Mouse (Mus musculus) kidney, embryonic 14.5 days (tissue): Measurements from ENCODE around the gene Prss40. TPM values are rescaled to one million over a fixed set of nuclear protein-coding genes. Genes with fewer than 3 reads are reported as not detected.
"Not testable (repeated sequence)": the region's sequence is repeated elsewhere in the genome, so short reads cannot be mapped to it uniquely, and the experiment has no call there.

Source experiments
- ATAC-seq: fragments of 200-750 bp; cut with Nextera tagmentation; 2 replicates; pipeline ENCODE4 v1.8.0; 2017; ENCODE audit warnings: moderate number of reproducible peaks, mild to moderate bottlenecking, moderate TSS enrichment, moderate library complexity; ENCODE audit not compliant: low FRiP score, low TSS enrichment
- H3K27ac ChIP-seq: fragments of 300-500 bp; sonication (generic); 2 replicates; pipeline ENCODE4 v1.5.1; 2014; ENCODE audit warnings: low read depth, mild to moderate bottlenecking, low read length, moderate library complexity, mixed read lengths
- H3K27me3 ChIP-seq: fragments of 300-500 bp; sonication (generic); 2 replicates; pipeline ENCODE4 v1.6.1; 2014; ENCODE audit warnings: mild to moderate bottlenecking, low read length; ENCODE audit not compliant: control insufficient read depth, insufficient read depth
- H3K36me3 ChIP-seq: fragments of 300-500 bp; sonication (generic); 2 replicates; pipeline ENCODE4 v1.6.1; 2014; ENCODE audit warnings: low read length, mixed read lengths; ENCODE audit not compliant: control insufficient read depth, insufficient read depth
- H3K4me1 ChIP-seq: fragments of 300-500 bp; sonication (generic); 2 replicates; pipeline ENCODE4 v1.6.1; 2014; ENCODE audit warnings: low read length, mixed read lengths; ENCODE audit not compliant: control insufficient read depth, insufficient read depth
- H3K4me2 ChIP-seq: fragments of 300-500 bp; sonication (generic); replicated peaks from 2 replicates; pipeline ENCODE4 v1.6.1; 2014; ENCODE audit warnings: low read depth, mild to moderate bottlenecking, low read length
- H3K4me3 ChIP-seq: fragments of 300-500 bp; sonication (generic); 2 replicates; pipeline ENCODE4 v1.5.1; 2014; ENCODE audit warnings: mild to moderate bottlenecking, low read length
- H3K9ac ChIP-seq: fragments of 300-500 bp; sonication (generic); 2 replicates; pipeline ENCODE4 v1.6.1; 2014; ENCODE audit warnings: low read depth, mild to moderate bottlenecking, low read length, moderate library complexity
- H3K9me3 ChIP-seq: fragments of 300-500 bp; sonication (generic); 2 replicates; pipeline ENCODE4 v1.6.1; 2016; ENCODE audit warnings: low read length; ENCODE audit not compliant: control insufficient read depth
- whole genome bisulfite sequencing: fragments of 180-500 bp; shearing (Covaris S2); extraction: QIAGEN DNeasy Blood & Tissue Kit; methylation state at CpG from one replicate; pipeline ENCODE4 v1.1.7; 2014; 5-methylcytosine and 5-hydroxymethylcytosine counted together
- polyA plus RNA-seq: library from polyadenylated mRNA; unstranded; fragments of >200 nt; fragmentation: Nextera tagmentation; extraction: Ambion mirVana; gene quantifications from 2 replicates; pipeline ENCODE4 v1.2.1, GENCODE M21; 2014

Prss40 gene
- polyA plus RNA-seq, 1 experiment from 2014 or later, result not detected

GRCm38 (mm10) chr1:34518259-34518658 is 42.5 kb downstream of the Prss40 start:
- Histone ChIP-seq H3K4me1 (no peaks in the 10 kb centered on the region), H3K4me3 (no peak overlapping the region), H3K4me2 (no peak overlapping the region), H3K27me3 (no peaks in the 10 kb centered on the region), H3K9ac (no peak overlapping the region), H3K27ac (no peak overlapping the region), H3K36me3 (no peaks in the 10 kb centered on the region), H3K9me3 (no peaks in the 10 kb centered on the region)
- WGBS, result 89% methylated on average over 1 of the region's 1 CpGs
- no peak for ATAC-seq

DNA sequence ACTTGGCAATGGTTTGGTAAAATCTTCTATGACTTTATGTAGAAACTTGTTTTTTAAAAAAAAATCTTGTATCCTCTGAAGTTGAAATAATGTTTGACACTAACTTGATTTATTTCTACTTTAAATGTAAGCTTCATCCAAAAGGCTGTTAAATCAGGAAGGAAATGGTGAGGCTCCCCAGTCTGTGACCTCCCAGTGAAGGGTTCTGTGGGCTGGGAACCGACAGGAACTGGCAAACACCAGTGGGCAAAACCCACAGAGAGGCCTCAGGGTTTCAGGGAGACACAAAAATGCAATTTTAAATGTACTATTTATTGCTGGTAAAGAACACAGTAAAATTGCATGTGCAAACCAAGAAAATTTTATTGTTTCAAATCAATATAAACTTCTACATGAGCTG is 42.9 kb downstream of the Prss40 start:
- not testable (repeated sequence) for H3K36me3 ChIP-seq, H3K27me3 ChIP-seq, H3K4me3 ChIP-seq, H3K9ac ChIP-seq, H3K27ac ChIP-seq, H3K4me1 ChIP-seq, H3K4me2 ChIP-seq, ATAC-seq, H3K9me3 ChIP-seq
- WGBS, result 28% methylated on average over 1 of the region's 1 CpGs

DNA sequence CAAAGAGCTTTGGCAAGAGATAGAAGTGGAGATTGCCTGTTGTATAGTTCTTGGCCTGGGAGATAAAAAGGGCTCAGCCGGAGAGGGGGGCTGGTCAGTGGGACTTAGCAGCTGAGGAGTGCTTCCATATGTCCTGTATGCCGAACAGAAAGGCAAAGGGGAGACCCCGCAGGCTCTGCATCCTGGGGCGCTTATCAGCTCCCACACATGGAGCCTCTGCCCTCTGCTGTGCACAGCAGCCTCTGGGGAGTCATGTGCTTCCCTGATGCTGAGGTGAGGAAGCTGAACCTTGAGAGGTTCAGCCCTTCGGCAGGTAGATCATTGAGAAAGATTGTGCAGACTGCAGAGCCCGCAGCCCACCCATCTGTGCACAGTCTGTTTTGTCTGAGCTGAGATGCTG is 43.4 kb downstream of the Prss40 start:
- not testable (repeated sequence) for H3K4me2 ChIP-seq, H3K4me1 ChIP-seq, ATAC-seq, H3K9me3 ChIP-seq, H3K27me3 ChIP-seq, H3K27ac ChIP-seq, H3K9ac ChIP-seq, H3K4me3 ChIP-seq, H3K36me3 ChIP-seq
- WGBS, result 52% methylated on average over 6 of the region's 6 CpGs

GRCm38 (mm10) chr1:34516595-34516994 is 44.1 kb downstream of the Prss40 start:
- H3K36me3 ChIP-seq, result no peaks in the 10 kb centered on the region
- H3K27ac ChIP-seq, result no peak overlapping the region
- H3K4me3 ChIP-seq, result no peak overlapping the region
- no peak overlapping the region for H3K9ac ChIP-seq
- 38% methylated on average over 5 of the region's 5 CpGs for WGBS
- no peaks in the 10 kb centered on the region for H3K9me3 ChIP-seq
- no peaks in the 10 kb centered on the region for H3K4me1 ChIP-seq
- no peak for ATAC-seq
- no peaks in the 10 kb centered on the region for H3K27me3 ChIP-seq
- no peak overlapping the region; the same call in 1 of the 2 replicates for H3K4me2 ChIP-seq

- Histone ChIP-seq H3K27ac (no peak overlapping the region), H3K36me3 (no peaks in the 10 kb centered on the region), H3K9me3 (0 out of 2 replicates have a peak, but pooled peaks cover 3% of the 10 kb centered on the region), H3K9ac (no peak overlapping the region), H3K4me1 (no peaks in the 10 kb centered on the region), H3K27me3 (no peaks in the 10 kb centered on the region), H3K4me2 (no peak overlapping the region), H3K4me3 (no peak overlapping the region)
- 84% methylated on average over 4 of the region's 4 CpGs for WGBS
- ATAC-seq, result no peak
Measured at GRCm38 (mm10) chr1:34513068-34513467, 47.7 kb downstream of the Prss40 start.

GRCm38 (mm10) chr1:34511027-34511426 is 49.7 kb downstream of the Prss40 start:
- Histone ChIP-seq H3K4me2 (no peak overlapping the region), H3K9me3 (0 out of 2 replicates have a peak, but pooled peaks cover 3% of the 10 kb centered on the region), H3K36me3 (no peaks in the 10 kb centered on the region), H3K4me1 (no peaks in the 10 kb centered on the region), H3K9ac (no peak overlapping the region), H3K4me3 (no peak overlapping the region), H3K27me3 (no peaks in the 10 kb centered on the region), H3K27ac (no peak overlapping the region)
- ATAC-seq, result peak; percentile 56; the same call in 1 of the 2 replicates
- WGBS, result 10% methylated on average over 3 of the region's 3 CpGs

DNA sequence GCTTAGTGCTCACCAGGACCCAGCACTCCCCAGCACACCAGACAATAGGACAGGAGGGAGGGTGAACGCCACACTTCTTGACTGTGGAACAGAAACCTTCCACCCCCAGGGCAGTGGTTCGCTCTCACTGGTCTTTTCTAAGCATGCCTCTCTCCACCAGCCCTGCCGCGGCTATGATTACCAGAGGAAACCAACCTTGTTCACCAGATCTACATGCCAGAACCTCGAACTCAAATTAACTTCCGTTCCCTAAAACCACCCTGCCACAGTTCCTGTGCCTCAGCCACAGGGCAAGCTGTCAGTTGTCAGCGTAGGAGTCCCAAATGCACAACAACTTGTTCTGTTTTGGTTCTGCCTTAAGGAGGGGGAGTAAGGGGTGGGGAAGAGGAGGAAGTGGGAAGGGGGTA is 50.2 kb downstream of the Prss40 start:
- ATAC-seq, result peak; percentile 70
- Histone ChIP-seq H3K4me1 (no peaks in the 10 kb centered on the region), H3K9ac (no peak overlapping the region), H3K4me2 (peak overlapping the region; percentile 21; the same call in 1 of the 2 replicates), H3K9me3 (0 out of 2 replicates have a peak, but pooled peaks cover 3% of the 10 kb centered on the region), H3K4me3 (no peak overlapping the region; the same call in 1 of the 2 replicates), H3K27ac (no peak overlapping the region), H3K36me3 (no peaks in the 10 kb centered on the region), H3K27me3 (no peaks in the 10 kb centered on the region)
- WGBS, result 6% methylated on average over 7 of the region's 7 CpGs

DNA sequence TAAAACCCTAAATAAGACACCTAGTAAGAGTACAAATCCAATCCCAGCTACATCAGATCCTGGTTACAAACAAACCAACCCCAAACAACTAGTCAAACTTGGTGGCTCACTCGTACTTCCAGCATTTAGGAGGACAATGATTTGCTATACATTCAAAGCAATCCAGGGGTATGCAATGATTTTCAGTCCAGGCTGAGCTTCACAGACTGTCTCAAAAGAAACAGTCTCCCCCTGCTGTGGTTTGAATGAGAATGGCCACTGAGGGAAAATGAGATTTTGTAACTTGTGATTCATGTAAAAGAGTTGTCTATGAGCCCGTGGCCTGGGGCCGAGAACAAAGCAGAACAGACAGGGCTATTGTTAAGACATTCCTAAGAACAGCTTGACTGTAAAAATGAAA is 52.8 kb downstream of the Prss40 start:
- WGBS, result 87% methylated on average over 3 of the region's 3 CpGs
- Histone ChIP-seq H3K4me2 (no peak overlapping the region), H3K9me3 (0 out of 2 replicates have a peak, but pooled peaks cover 3% of the 10 kb centered on the region), H3K27me3 (no peaks in the 10 kb centered on the region), H3K36me3 (no peaks in the 10 kb centered on the region), H3K27ac (no peak overlapping the region), H3K4me3 (no peak overlapping the region), H3K9ac (no peak overlapping the region), H3K4me1 (no peaks in the 10 kb centered on the region)
- no peak for ATAC-seq

DNA sequence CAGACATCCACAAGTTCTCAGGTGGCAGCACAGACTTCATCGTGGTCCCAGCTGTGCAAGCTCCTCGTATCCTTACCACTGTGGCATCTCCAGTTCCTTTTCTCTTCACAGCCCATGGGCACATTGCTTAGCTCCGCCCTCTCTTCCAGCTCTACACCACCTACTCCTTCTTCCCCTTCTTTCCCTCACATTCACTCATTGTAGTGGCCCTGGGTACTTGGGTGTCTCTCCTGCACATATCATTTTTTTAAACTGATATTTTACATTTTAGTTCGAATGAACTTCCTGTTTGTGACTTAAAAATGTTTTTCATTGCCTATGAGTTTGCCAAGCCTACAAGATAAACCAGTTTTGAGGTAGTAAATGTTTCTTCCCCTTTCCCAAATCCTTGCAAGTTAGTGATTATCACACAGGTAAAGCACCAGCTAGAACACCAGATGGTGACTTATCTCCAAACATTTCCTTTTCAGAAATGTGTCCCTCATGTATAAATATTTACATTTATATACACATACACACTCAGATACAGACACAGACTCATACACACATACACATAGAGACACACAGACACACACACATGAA is 54.7 kb downstream of the Prss40 start:
- Histone ChIP-seq H3K4me3 (no peak overlapping the region), H3K4me1 (no peaks in the 10 kb centered on the region), H3K36me3 (no peaks in the 10 kb centered on the region), H3K27me3 (no peaks in the 10 kb centered on the region), H3K9ac (no peak overlapping the region), H3K4me2 (no peak overlapping the region), H3K9me3 (0 out of 2 replicates have a peak, but pooled peaks cover 3% of the 10 kb centered on the region), H3K27ac (no peak overlapping the region)
- 90% methylated on average over 4 of the region's 4 CpGs for WGBS
- no peak for ATAC-seq
